Mouse (Mus musculus): ENCODE results near the gene Asb1. TPM values are rescaled to one million over a fixed set of nuclear protein-coding genes. Genes with fewer than 3 reads are reported as not detected.
A peak's percentile ranks its signal among the peaks of the same experiment; 100 is the strongest.

Asb1 gene
- polyA plus RNA-seq, 1 experiment from 2014 or later = 6.3 TPM

DNA sequence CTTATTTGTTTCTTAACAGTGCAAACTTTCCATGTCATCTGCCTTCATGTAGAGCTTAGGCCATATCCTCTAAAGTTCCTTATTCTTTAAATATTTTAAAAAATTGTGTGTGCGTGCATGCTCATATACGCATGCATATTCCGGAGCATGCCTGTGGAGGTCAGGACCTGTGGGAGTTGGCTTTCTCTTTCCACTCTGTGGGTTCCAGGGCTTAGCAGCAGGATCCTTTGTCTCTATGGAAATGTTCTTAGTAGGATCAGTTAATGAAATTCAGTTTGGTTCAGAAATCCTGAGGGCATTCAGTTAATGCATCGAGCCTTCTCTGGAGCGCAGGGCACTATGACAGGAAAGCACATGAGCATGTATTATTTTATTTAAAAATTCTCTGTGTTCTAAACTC, 7.2 kb downstream of the Asb1 start:
- Histone ChIP-seq H3K4me3 (replicated peaks) (no peak overlapping the region), H3K36me3 (peaks cover 8% of the 10 kb centered on the region; the same call in 1 of the 2 replicates), H3K27me3 (replicated peaks) (no peaks in the 10 kb centered on the region), H3K4me1 (no peaks in the 10 kb centered on the region), H3K9me3 (no peaks in the 10 kb centered on the region), H3K4me2 (no peak overlapping the region), H3K27ac (no peak overlapping the region), H3K9ac (no peak overlapping the region)
- no peak for ATAC-seq (ENCODE audit: insufficient read depth, low FRiP score, low read depth)
- 94% methylated on average over 5 of the region's 5 CpGs for WGBS

- Histone ChIP-seq H3K27ac (no peak overlapping the region), H3K4me2 (no peak overlapping the region), H3K4me3 (replicated peaks) (no peak overlapping the region), H3K4me1 (no peaks in the 10 kb centered on the region), H3K9ac (no peak overlapping the region), H3K36me3 (peaks cover 10% of the 10 kb centered on the region; the same call in 1 of the 2 replicates), H3K9me3 (no peaks in the 10 kb centered on the region), H3K27me3 (replicated peaks) (no peaks in the 10 kb centered on the region)
- WGBS = 61% methylated on average over 2 of the region's 2 CpGs
- no peak for ATAC-seq (ENCODE audit: insufficient read depth, low FRiP score, low read depth)
These were observed 8.7 kb downstream of the Asb1 start for GRCm38 (mm10) chr1:91549073-91549472.

- 64% methylated on average over 2 of the region's 2 CpGs for WGBS
These were observed 16.8 kb downstream of the Asb1 start for GRCm38 (mm10) chr1:91557099-91557498.

DNA sequence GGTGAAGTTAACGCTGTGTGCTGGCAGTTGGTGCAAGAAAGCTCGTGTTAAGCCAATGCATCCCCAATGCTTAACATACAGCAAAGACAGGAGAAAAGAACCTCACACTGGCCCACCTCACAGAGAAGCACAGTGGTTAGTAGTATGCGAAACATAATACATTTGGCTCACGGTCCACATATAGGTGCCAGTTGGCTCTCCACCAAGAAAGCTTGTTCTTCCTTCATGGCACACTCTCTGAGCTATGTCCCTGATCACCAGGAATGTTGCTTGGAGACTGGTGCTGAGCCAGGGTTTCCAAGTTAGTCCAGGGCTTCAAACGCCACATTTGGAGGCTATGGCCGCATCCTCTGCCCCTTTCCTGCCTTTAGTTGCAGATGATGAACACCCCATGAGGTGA, 20.9 kb downstream of the Asb1 start:
- no peak for ATAC-seq (ENCODE audit: insufficient read depth, low FRiP score, low read depth)
- H3K4me3 ChIP-seq (replicated peaks) = no peak overlapping the region
- H3K9ac ChIP-seq = no peak overlapping the region
- no peaks in the 10 kb centered on the region for H3K4me1 ChIP-seq
- no peaks in the 10 kb centered on the region for H3K27me3 ChIP-seq (replicated peaks)
- no peak overlapping the region for H3K27ac ChIP-seq
- no peak overlapping the region for H3K4me2 ChIP-seq
- WGBS = 85% methylated on average over 6 of the region's 6 CpGs
- H3K9me3 ChIP-seq = no peaks in the 10 kb centered on the region
- H3K36me3 ChIP-seq = no peaks in the 10 kb centered on the region

More at GRCm38 (mm10) chr1:91557099-91557498, 16.8 kb downstream of the Asb1 start:
- H3K36me3 ChIP-seq = peaks cover 16% of the 10 kb centered on the region; the same call in 1 of the 2 replicates
- no peak overlapping the region for H3K9ac ChIP-seq
- H3K4me3 ChIP-seq (replicated peaks) = no peak overlapping the region
- H3K9me3 ChIP-seq = no peaks in the 10 kb centered on the region
- no peaks in the 10 kb centered on the region for H3K4me1 ChIP-seq
- H3K4me2 ChIP-seq = no peak overlapping the region
- H3K27ac ChIP-seq = no peak overlapping the region
- ATAC-seq (ENCODE audit: insufficient read depth, low FRiP score, low read depth) = no peak
- H3K27me3 ChIP-seq (replicated peaks) = no peaks in the 10 kb centered on the region

- Histone ChIP-seq H3K36me3 (no peaks in the 10 kb centered on the region), H3K4me3 (replicated peaks) (no peak overlapping the region), H3K9me3 (no peaks in the 10 kb centered on the region), H3K4me2 (no peak overlapping the region), H3K27ac (no peak overlapping the region), H3K27me3 (replicated peaks) (no peaks in the 10 kb centered on the region), H3K9ac (no peak overlapping the region), H3K4me1 (no peaks in the 10 kb centered on the region)
- ATAC-seq (ENCODE audit: insufficient read depth, low FRiP score, low read depth) = no peak
- 83% methylated on average over 4 of the region's 4 CpGs for WGBS
These were observed 22.7 kb downstream of the Asb1 start for GRCm38 (mm10) chr1:91562977-91563590.

GRCm38 (mm10) chr1:91564004-91564403, 23.7 kb downstream of the Asb1 start:
- H3K27ac ChIP-seq = no peak overlapping the region
- H3K27me3 ChIP-seq (replicated peaks) = no peaks in the 10 kb centered on the region
- no peak overlapping the region for H3K4me2 ChIP-seq
- no peaks in the 10 kb centered on the region for H3K36me3 ChIP-seq
- no peaks in the 10 kb centered on the region for H3K4me1 ChIP-seq
- no peak overlapping the region for H3K9ac ChIP-seq
- ATAC-seq (ENCODE audit: insufficient read depth, low FRiP score, low read depth) = no peak
- H3K4me3 ChIP-seq (replicated peaks) = no peak overlapping the region
- H3K9me3 ChIP-seq = no peaks in the 10 kb centered on the region
- WGBS = 52% methylated on average over 3 of the region's 3 CpGs

GRCm38 (mm10) chr1:91564598-91564997, 24.3 kb downstream of the Asb1 start:
- Histone ChIP-seq H3K9me3 (no peaks in the 10 kb centered on the region), H3K27me3 (replicated peaks) (no peaks in the 10 kb centered on the region), H3K27ac (no peak overlapping the region), H3K9ac (no peak overlapping the region), H3K4me1 (no peaks in the 10 kb centered on the region), H3K4me3 (replicated peaks) (no peak overlapping the region), H3K36me3 (no peaks in the 10 kb centered on the region), H3K4me2 (no peak overlapping the region)
- 44% methylated on average over 6 of the region's 6 CpGs for WGBS
- ATAC-seq (ENCODE audit: insufficient read depth, low FRiP score, low read depth) = no peak

DNA sequence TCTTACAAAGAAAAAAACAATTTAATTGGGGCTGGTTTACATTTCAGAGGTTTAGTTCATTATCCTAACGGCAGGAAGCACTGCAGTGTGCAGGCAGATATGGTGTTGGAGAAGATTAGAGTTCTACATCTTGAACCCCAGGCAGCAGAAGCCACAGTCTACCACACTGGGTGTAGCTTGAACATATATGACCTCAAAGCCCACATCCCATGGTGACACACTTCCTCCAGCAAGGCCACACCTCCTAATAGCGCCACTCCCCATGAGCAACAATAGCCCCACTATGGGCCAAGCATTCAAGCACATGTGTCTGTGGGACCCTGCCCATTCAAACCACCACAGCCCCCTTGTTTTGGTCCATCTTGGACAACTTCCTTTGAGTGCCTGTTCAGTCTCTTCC, 26.9 kb downstream of the Asb1 start:
- H3K27me3 ChIP-seq (replicated peaks) = no peaks in the 10 kb centered on the region
- H3K9ac ChIP-seq = no peak overlapping the region
- H3K27ac ChIP-seq = no peak overlapping the region
- H3K4me2 ChIP-seq = no peak overlapping the region
- H3K36me3 ChIP-seq = no peaks in the 10 kb centered on the region
- H3K4me1 ChIP-seq = no peaks in the 10 kb centered on the region
- 79% methylated on average over 2 of the region's 2 CpGs for WGBS
- ATAC-seq (ENCODE audit: insufficient read depth, low FRiP score, low read depth) = no peak
- no peaks in the 10 kb centered on the region for H3K9me3 ChIP-seq
- no peak overlapping the region for H3K4me3 ChIP-seq (replicated peaks)

DNA sequence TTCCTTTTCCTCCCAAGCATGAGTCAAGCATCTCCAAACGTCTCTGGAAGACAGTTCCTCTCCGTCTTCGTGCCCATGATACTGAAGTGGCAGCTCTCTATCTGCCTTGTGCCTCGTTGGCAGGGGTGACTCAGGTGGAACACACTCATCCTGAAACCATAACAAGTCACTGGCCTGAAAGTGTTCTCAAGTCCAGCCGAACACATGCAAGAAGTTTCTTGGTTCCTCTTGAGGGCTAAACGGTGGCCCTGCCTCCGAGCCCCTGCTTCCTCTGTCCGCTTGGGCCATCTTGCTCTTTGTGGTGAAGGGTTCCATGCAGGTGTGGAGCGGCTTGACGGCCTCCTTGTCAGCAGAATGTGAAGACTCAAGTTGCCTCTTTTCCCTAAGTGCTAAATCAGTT, 32.1 kb downstream of the Asb1 start:
- H3K36me3 ChIP-seq = no peaks in the 10 kb centered on the region
- H3K4me2 ChIP-seq = no peak overlapping the region
- ATAC-seq (ENCODE audit: insufficient read depth, low FRiP score, low read depth) = no peak
- 80% methylated on average over 10 of the region's 10 CpGs for WGBS
- no peak overlapping the region for H3K27ac ChIP-seq
- no peaks in the 10 kb centered on the region for H3K27me3 ChIP-seq (replicated peaks)
- no peaks in the 10 kb centered on the region for H3K4me1 ChIP-seq
- no peak overlapping the region for H3K9ac ChIP-seq
- no peaks in the 10 kb centered on the region for H3K9me3 ChIP-seq
- no peak overlapping the region for H3K4me3 ChIP-seq (replicated peaks)

GRCm38 (mm10) chr1:91574208-91574607, 33.9 kb downstream of the Asb1 start:
- 64% methylated on average over 3 of the region's 3 CpGs for WGBS

DNA sequence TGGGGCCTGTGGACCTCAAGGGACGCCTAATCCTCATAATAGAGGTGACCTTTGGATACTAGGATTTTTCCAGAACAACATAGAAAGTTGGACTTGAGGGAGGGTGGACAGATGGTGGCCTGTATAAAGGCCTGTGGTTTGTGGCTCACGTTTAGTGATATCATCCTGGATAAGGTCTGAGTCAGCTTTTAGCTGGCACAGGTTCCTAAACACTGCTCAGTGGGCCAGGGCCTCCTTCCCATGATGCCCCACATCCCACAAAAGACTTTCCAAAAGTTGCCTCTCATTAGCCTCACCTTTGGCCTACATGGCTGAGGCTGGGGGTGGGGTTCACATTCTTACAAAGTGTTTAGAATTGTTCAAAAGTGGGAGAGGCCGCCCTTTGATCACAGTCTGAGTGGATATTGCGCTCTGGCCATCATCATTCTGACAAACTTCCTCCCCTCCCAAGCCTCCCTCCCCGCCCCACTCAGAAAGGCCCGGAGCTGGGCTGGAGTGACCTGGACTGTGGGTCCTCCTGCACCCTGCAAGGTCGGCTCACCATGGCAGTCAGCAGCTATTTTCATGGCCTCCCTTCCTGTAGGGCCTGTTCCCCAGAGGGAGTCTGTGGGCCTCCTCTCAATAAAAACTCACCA, 37.7 kb downstream of the Asb1 start:
- ATAC-seq (ENCODE audit: insufficient read depth, low FRiP score, low read depth) = peak; percentile 14; the same call in 1 of the 2 replicates
- no peaks in the 10 kb centered on the region for H3K36me3 ChIP-seq
- H3K4me3 ChIP-seq (replicated peaks) = no peak overlapping the region
- H3K27ac ChIP-seq = 0 out of 2 replicates have a peak overlapping the region, but pooled peaks have one; percentile 11
- no peak overlapping the region for H3K4me2 ChIP-seq
- H3K9me3 ChIP-seq = no peaks in the 10 kb centered on the region
- H3K27me3 ChIP-seq (replicated peaks) = no peaks in the 10 kb centered on the region
- H3K4me1 ChIP-seq = 0 out of 2 replicates have a peak, but pooled peaks cover 3% of the 10 kb centered on the region
- 42% methylated on average over 7 of the region's 7 CpGs for WGBS
- no peak overlapping the region for H3K9ac ChIP-seq

More at GRCm38 (mm10) chr1:91574208-91574607, 33.9 kb downstream of the Asb1 start:
- ATAC-seq (ENCODE audit: insufficient read depth, low FRiP score, low read depth) = no peak
- Histone ChIP-seq H3K9me3 (no peaks in the 10 kb centered on the region), H3K4me2 (no peak overlapping the region), H3K9ac (no peak overlapping the region), H3K27me3 (replicated peaks) (no peaks in the 10 kb centered on the region), H3K4me3 (replicated peaks) (no peak overlapping the region), H3K27ac (no peak overlapping the region), H3K4me1 (0 out of 2 replicates have a peak, but pooled peaks cover 3% of the 10 kb centered on the region), H3K36me3 (no peaks in the 10 kb centered on the region)

GRCm38 (mm10) chr1:91580503-91580902, 40.2 kb downstream of the Asb1 start:
- Histone ChIP-seq H3K4me3 (replicated peaks) (no peak overlapping the region), H3K27ac (no peak overlapping the region), H3K36me3 (no peaks in the 10 kb centered on the region), H3K4me2 (no peak overlapping the region), H3K9ac (no peak overlapping the region), H3K9me3 (no peaks in the 10 kb centered on the region), H3K4me1 (0 out of 2 replicates have a peak, but pooled peaks cover 3% of the 10 kb centered on the region), H3K27me3 (replicated peaks) (no peaks in the 10 kb centered on the region)
- 47% methylated on average over 2 of the region's 2 CpGs for WGBS
- ATAC-seq (ENCODE audit: insufficient read depth, low FRiP score, low read depth) = no peak
